Mouse (Mus musculus) adrenal gland, postnatal 14 days (tissue): ENCODE data around the gene Echs1. TPM values are rescaled to one million over a fixed set of nuclear protein-coding genes. Genes with fewer than 3 reads are reported as not detected.
"Not testable (repeated sequence)": the region's sequence is repeated elsewhere in the genome, so short reads cannot be mapped to it uniquely, and the experiment has no call there.

Experiments used
- DNase-seq: peaks from one replicate; pipeline ENCODE4 v3.0.0; 2021; ENCODE audit warnings: mixed read lengths
- long read RNA-seq, 2 experiments: library from polyadenylated mRNA; stranded (forward); transcript quantifications; one replicate each; pipeline ENCODE4 v2.0.0; 2021
- total RNA-seq: library from RNA; stranded (reverse); gene quantifications from 2 replicates; pipeline ENCODE4 v1.2.3, GENCODE M21; 2021

Echs1 gene
- total RNA-seq: 536 and 571 TPM in 2 replicates
- long read RNA-seq, experiment 1, transcript Echs1-201 (8 exons, 1,557 nt): major isoform, 832 of 872 reads
- long read RNA-seq, experiment 1, partial matches to known transcripts: 24 of 872 reads
- long read RNA-seq, experiment 1, other reads (novel, unspliced or antisense): 16 of 872 reads
- long read RNA-seq, experiment 2, transcript Echs1-201 (8 exons, 1,557 nt): major isoform, 643 of 682 reads
- long read RNA-seq, experiment 2, partial matches to known transcripts: 20 of 682 reads
- long read RNA-seq, experiment 2, other reads (novel, unspliced or antisense): 19 of 682 reads

- peak; percentile 97 for DNase-seq
Measured at GRCm38 (mm10) chr7:140116329-140117054, at the start of gene Echs1. TSS of gene Echs1 (minus strand) at chr7:140116476.

DNA sequence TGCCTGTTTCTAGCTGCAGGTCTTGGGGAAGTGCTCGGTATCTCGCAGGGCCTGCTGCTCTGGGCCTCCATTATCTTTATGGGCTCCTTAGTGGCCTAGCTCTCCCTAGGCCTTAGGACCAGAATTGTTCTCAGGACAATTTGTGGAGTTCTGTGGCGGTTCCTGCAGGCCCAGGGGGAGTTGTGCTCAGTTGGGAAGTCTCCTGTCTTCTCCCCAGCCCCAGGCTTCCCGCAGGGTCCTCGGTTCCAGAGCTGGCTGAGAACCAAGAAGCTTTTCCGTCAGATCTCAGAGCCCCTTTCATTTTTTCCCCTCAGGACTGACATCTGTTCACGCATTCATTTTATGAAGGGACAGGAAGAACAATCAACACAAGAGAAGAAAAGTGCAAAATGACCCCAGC is 48.4 kb upstream of the Echs1 start, which contains the start of gene Olfr522:
Olfr522 (minus strand) TSS at position 101 of the 400 bp plus-strand sequence.
- DNase-seq: no peak

DNA sequence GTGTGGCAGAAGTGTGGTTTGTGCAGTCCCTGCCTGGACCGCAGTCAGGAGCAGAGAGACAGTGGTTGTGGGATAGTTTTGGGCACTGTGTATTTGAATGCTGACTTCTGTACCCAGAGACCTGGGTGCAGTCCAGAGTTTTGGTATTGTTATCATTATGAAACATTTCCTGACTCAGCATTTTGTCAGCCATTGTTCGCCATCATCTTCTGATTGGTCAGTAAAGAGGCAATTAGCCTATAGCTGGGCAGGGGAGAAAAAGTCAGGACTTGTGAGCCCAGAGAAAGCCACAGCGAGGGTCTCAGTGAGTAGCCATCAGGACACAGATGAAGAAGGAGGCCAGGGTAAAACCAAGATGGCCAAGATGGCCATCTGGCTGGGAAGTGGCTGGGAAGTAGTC is 44.1 kb upstream of the Echs1 start:
- no peak for DNase-seq

GRCm38 (mm10) chr7:140154218-140154927 is 38.1 kb upstream of the Echs1 start, which contains the start of gene Sprn:
TSS of gene Sprn (minus strand) at chr7:140154877.
- no peak for DNase-seq

DNA sequence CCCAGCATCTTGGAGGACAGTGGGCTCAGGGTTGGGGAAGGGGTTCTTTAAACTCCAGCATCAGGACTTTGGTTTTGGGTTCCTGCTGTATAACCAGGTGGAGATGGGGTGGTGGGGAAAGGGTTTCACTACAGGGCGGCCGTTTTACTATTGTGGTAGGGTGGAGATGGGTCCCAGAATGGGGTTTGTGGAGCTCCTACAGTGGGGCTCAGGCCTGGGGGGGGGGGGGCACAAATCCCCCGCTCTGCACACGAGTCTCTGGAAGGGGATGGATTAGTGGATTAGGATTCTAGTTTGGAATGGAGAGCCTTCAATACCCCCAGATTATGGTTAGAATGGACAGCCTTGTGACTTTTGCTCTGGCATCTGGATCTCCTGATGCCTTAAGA is 37.5 kb upstream of the Echs1 start:
- no peak for DNase-seq

GRCm38 (mm10) chr7:140153383-140153782 is 37.1 kb upstream of the Echs1 start:
- peak; percentile 59 for DNase-seq

- no peak for DNase-seq
Measured at GRCm38 (mm10) chr7:140144550-140144949, 28.3 kb upstream of the Echs1 start.

- DNase-seq: peak; percentile 85
Measured at GRCm38 (mm10) chr7:140141350-140141749, 25.1 kb upstream of the Echs1 start.

- DNase-seq: no peak
Measured at GRCm38 (mm10) chr7:140138021-140138310, 21.7 kb upstream of the Echs1 start.

DNA sequence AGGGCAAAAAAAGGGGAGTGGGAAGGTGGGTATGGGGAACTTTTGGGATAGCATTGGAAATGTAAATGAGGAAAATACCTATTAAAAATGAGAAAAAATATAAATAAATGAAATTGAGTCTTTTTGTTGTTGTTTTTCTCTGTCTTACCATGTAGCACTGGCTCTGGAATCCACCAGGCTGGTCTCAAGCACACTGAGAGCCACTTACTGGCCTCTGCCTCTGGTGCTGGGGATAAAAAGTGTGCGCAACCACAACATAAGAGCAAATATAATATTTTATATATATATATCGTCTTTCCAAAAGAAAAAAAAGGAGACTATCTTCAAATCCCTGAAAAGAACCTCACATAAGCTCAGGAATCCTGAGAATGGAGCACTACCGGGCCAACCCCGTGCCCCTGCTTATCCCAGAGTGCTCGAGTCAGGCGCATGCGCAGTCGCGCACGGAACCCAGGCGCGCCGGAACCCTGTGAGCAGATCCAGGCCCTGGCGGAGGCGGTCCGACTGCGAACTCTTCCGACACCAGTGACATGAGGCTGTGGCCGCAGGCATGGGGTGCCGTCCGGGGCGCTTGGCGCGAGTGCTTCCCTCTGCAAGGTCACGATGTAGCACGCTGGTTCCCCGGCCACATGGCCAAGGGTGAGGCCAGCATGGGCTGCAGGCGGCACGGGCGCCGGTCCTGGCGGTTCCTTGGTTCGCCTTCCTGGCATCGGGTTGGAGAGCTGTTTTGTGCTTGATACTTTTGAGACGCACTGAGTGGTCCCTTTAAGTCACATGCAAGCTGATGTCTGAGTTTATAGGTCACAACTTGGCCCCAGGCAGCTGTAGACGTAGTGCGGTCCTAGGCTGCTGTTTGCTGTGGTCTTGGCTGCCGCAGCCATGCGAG is 21.1 kb upstream of the Echs1 start, which contains the start of gene Mtg1:
Mtg1 (plus strand) TSS at position 430 of the 886 bp plus-strand sequence.
- DNase-seq: peak; percentile 97

DNA sequence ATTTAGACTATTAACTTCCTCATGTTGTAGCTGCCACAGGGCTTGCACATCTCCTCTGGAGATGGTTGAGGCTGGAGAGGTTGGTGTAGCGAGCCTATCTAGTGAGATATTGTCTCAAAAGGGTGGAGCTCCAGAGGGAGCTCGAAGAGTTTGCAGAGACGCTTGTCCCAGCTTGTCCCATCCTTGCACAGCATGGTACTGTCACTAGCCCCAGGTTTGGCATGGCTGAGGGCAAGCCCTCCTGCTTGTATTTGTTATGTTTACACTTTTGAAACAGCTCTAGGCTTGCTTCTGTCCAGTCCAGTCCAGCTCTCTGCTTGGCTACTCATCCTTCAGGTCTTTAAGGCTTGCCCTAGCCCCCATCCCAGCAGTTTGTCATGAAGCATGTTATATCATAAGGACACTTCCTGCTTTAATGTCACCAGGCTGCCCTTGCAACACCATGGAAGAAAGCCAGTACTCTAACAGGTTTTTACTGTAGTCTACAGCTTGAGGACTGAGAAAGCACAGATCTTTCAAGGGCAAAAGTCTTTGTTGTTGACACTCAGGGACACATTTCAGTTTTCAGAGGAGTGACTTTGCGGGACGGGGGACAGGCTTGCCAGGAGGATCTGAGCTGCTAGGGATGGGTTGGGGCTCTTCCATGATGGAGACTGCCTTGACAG is 19.0 kb upstream of the Echs1 start:
- peak; percentile 70 for DNase-seq

- DNase-seq: not testable (repeated sequence)
Measured at GRCm38 (mm10) chr7:140134033-140134432, 17.8 kb upstream of the Echs1 start.

GRCm38 (mm10) chr7:140132184-140132583 is 15.9 kb upstream of the Echs1 start:
- DNase-seq: not testable (repeated sequence)

- no peak for DNase-seq
Measured at GRCm38 (mm10) chr7:140127911-140128310, 11.6 kb upstream of the Echs1 start.

DNA sequence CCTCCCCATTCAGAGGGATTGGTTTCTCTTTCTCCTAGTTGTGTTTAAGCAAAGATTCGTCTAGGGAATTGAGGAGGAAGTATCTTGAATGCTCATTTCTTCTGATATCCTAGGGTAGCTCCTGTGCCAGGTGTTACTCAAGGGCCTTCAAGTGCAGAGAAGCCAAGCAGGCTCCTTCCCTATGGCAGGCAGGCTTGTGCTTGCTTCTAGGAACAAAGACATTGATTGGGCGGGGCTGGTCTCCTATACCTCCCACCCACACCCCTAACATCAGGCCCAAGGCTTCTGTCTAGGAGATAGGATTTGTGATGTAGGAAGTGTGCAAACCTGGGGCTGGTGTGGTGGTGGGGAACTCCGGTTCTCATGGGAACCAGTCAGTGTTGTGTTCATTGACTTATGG is 10.7 kb upstream of the Echs1 start:
- no peak for DNase-seq

- no peak for DNase-seq
Measured at GRCm38 (mm10) chr7:140126022-140126350, 9.7 kb upstream of the Echs1 start.

DNA sequence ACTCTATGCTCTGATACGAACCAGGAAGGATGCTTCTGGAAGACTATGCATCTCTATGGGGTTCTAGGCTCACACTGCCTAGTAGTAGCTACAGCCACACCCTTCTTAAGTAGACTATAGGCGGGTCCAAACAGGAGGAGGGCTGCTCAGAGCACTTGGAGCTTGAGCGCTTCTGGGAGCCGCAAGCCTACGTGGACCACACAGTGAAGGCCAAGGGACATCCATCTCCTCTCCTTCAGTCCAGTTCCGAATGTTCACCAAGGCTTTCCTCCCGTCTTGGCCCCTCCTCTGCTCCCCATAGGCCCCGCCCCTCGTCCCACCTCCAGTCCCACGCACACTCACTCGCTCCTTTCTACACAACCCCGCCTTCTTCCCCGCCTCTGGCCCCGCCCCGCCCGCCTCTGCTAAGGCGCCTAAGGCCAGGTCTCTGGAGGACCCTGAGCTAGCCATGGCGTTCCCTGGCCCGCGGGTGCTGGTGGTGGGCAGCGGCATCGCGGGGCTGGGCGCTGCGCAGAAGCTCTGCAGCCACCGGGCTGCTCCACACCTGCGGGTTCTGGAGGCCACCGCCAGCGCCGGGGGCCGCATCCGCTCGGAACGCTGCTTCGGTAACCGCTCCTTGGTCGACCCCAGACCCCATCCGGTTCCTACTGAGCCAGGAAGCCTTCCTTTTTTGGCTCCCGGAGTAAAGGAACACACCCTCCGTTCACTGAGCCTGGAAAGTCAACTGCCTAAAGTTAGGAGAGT is 9.2 kb upstream of the Echs1 start:
- DNase-seq: peak; percentile 97

GRCm38 (mm10) chr7:140124382-140124781 is 8.1 kb upstream of the Echs1 start:
- no peak for DNase-seq

DNA sequence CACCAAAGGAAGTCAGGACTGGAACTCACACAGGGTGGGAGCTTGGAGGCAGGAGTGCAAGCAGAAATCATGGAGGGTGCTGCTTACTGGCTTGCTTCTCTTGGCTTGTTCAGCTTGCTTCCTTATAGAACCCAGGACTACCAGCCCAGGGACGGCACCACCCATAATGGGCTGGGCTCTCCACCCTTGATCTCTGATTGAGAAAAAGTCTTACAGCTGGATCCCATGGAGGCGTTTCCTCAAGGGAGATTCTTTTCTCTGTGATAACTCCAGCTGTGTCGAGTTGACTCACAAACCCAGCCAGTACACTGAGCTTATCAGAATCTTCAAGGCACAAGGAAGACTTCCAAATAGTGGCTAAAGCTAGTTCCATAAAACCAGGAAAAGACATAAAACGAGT is 6.5 kb upstream of the Echs1 start:
- DNase-seq: no peak

- peak; percentile 32 for DNase-seq
Measured at GRCm38 (mm10) chr7:140121338-140121910, 5.1 kb upstream of the Echs1 start.
